Mouse (Mus musculus) forebrain, embryonic 12.5 days (tissue): ENCODE results near the gene Nek2. TPM values are rescaled to one million over a fixed set of nuclear protein-coding genes. Genes with fewer than 3 reads are reported as not detected.

ENCODE experiments used
- ATAC-seq: fragments of 200-750 bp; cut with Nextera tagmentation; 2 replicates; pipeline ENCODE4 v1.8.0; 2017; ENCODE audit warnings: moderate TSS enrichment; ENCODE audit not compliant: low FRiP score
- H3K27ac ChIP-seq: fragments of 300-500 bp; sonication (generic); 2 replicates; pipeline ENCODE4 v1.5.1; 2016; ENCODE audit warnings: mild to moderate bottlenecking
- H3K27me3 ChIP-seq: fragments of 300-500 bp; sonication (generic); 2 replicates; pipeline ENCODE4 v1.6.1; 2016; ENCODE audit warnings: mild to moderate bottlenecking
- H3K36me3 ChIP-seq: fragments of 300-500 bp; sonication (generic); replicated peaks from 2 replicates; pipeline ENCODE4 v1.6.1; 2016; ENCODE audit warnings: mild to moderate bottlenecking
- H3K4me1 ChIP-seq: fragments of 300-500 bp; sonication (generic); 2 replicates; pipeline ENCODE4 v1.6.1; 2016
- H3K4me2 ChIP-seq: fragments of 300-500 bp; sonication (generic); 2 replicates; pipeline ENCODE4 v1.6.1; 2016; ENCODE audit warnings: mild to moderate bottlenecking, moderate library complexity
- H3K4me3 ChIP-seq: fragments of 300-500 bp; sonication (generic); replicated peaks from 2 replicates; pipeline ENCODE4 v1.5.1; 2016; ENCODE audit warnings: mild to moderate bottlenecking
- H3K9ac ChIP-seq: fragments of 300-500 bp; sonication (generic); 2 replicates; pipeline ENCODE4 v1.6.1; 2016; ENCODE audit warnings: mild to moderate bottlenecking
- H3K9me3 ChIP-seq: fragments of 300-500 bp; sonication (generic); 2 replicates; pipeline ENCODE4 v1.6.1; 2016
- WGBS: fragments of 180-500 bp; shearing (Covaris S2); methylation state at CpG from one replicate; pipeline ENCODE4 v1.1.7; 2016; 5-methylcytosine and 5-hydroxymethylcytosine counted together
- polyA plus RNA-seq: library from polyadenylated mRNA; unstranded; fragments of >200 nt; fragmentation: Nextera tagmentation; extraction: Ambion mirVana; gene quantifications from 2 replicates; pipeline ENCODE4 v1.2.1, GENCODE M21; 2016

Gene Nek2
- polyA plus RNA-seq, 1 experiment from 2014 or later = 56.1 TPM

DNA sequence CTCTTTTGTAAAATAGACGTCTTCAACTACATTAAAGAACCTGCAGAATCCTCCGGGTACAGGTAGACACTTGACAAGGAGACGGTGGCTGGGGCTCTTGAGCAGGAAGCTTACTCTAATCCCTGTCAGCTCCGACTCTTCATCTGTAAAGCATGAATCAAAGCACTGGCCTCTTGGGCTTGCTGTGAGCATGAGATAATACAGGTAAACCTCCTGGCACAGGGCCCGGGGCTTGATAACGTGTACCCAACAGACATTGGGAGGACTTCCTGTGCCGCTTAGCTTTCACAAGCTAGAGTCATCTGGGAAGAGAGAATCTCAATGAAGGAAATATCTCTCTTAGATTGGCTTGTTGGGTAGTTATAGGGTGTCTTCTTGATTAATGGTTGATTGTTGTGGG is 53.8 kb downstream of the Nek2 start:
- Histone ChIP-seq H3K9me3 (no peaks in the 10 kb centered on the region), H3K27ac (no peak overlapping the region), H3K36me3 (no peaks in the 10 kb centered on the region), H3K4me2 (no peak overlapping the region), H3K27me3 (0 out of 2 replicates have a peak, but pooled peaks cover 3% of the 10 kb centered on the region), H3K9ac (no peak overlapping the region), H3K4me3 (no peak overlapping the region), H3K4me1 (peaks cover 8% of the 10 kb centered on the region)
- WGBS = 92% methylated on average over 7 of the region's 7 CpGs
- ATAC-seq = no peak

DNA sequence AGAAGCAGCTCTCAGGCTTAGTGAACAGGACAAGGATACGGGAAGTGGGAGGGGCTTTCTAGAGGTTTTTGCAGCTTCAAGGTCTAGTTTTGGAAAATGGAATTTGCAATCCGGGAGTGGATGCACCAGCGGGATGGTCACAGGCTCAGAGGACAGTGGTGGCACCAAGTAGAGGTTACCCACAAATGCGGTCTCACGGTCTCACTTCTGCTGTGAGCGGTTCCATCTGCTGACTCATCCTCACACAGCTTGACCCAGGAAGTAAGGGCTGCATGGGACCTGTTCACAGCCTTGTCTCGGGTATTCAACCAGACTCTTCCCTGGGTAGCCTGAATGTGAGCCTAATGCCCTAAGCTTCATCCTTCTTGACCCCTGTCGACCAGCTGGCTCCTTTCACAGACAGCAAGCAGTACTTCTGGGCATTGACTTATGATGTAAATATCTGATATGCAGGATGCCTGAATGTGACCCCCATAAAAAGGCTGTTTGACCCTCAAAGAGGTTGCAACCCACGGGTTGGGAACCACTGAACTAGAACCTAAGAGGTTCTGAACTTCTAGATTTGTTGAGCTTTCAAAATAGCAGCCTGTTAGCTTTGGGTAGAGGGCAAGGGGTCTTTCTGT is 54.5 kb downstream of the Nek2 start:
- Histone ChIP-seq H3K4me3 (no peak overlapping the region), H3K4me1 (peaks cover 8% of the 10 kb centered on the region), H3K27me3 (0 out of 2 replicates have a peak, but pooled peaks cover 3% of the 10 kb centered on the region), H3K4me2 (no peak overlapping the region), H3K36me3 (no peaks in the 10 kb centered on the region), H3K27ac (no peak overlapping the region), H3K9me3 (no peaks in the 10 kb centered on the region), H3K9ac (no peak overlapping the region)
- no peak for ATAC-seq
- WGBS = 83% methylated on average over 9 of the region's 9 CpGs

DNA sequence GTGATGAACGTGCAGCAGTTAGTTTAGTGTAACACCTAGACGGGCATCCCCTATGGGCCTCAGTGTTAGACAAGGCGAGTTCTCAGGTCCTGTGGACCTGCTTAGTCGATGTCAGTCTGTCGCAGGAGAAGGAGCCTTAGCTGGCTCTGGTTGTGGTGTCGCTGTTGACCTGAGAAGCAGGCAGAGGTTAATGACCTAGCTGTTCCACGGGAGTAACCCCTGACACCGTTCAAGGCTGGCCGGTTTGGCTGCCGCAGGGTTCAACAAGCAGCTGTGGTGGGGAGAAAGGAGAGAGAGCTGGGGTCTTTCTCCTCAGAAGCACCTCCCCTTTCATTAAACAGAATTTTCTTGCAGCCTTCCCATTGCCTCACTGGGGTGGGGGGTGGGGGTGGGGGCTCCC is 56.4 kb downstream of the Nek2 start:
- Histone ChIP-seq H3K4me2 (no peak overlapping the region), H3K9ac (no peak overlapping the region), H3K36me3 (no peaks in the 10 kb centered on the region), H3K4me3 (no peak overlapping the region), H3K4me1 (peaks cover 8% of the 10 kb centered on the region), H3K27me3 (0 out of 2 replicates have a peak, but pooled peaks cover 3% of the 10 kb centered on the region), H3K9me3 (no peaks in the 10 kb centered on the region), H3K27ac (no peak overlapping the region)
- ATAC-seq = no peak
- WGBS = 79% methylated on average over 10 of the region's 10 CpGs

DNA sequence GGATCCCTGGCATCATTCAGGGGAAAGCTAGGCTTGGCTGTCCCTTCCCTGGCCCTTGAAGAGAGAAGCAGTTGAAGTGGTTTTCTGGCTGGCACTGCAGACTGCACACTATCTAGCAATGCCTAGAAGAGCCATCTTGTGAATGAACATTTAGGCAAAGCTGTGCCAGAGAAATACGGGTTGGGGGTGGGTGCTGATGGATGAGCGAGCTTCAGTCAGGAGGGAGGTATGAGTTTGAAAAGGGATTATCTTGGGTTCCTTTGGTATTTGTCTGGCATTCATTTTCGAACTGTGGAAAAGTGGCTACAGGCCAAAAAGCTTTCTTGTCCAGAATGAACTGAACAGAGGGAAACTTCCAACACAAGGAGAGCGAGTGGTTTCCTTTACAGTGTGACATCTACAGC is 57.3 kb downstream of the Nek2 start:
- Histone ChIP-seq H3K4me2 (no peak overlapping the region), H3K9ac (no peak overlapping the region), H3K9me3 (no peaks in the 10 kb centered on the region), H3K36me3 (no peaks in the 10 kb centered on the region), H3K27ac (no peak overlapping the region), H3K4me1 (peaks cover 8% of the 10 kb centered on the region), H3K4me3 (no peak overlapping the region), H3K27me3 (0 out of 2 replicates have a peak, but pooled peaks cover 3% of the 10 kb centered on the region)
- ATAC-seq = no peak
- WGBS = 47% methylated on average over 4 of the region's 4 CpGs

DNA sequence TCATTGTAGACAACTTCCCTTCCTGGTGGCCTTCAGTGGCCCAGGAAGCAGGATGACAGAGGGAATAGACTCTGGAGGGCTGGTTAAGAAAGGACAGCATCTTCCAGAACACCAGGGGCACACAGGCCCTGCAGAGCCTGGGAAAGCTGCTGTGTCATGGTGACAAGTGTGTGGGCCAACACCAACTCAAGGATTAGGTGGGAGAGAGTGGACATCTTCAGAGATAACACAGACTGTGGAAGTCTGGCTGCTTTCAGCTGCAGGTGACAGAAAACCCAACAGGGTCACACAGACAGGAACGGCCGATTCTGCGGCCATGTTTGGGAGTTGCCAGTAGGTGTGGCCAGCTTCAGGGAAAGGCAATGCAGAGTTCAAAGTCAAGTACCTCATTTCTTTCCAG is 59.0 kb downstream of the Nek2 start:
- Histone ChIP-seq H3K4me2 (no peak overlapping the region), H3K9me3 (no peaks in the 10 kb centered on the region), H3K4me3 (no peak overlapping the region), H3K36me3 (no peaks in the 10 kb centered on the region), H3K27ac (no peak overlapping the region), H3K9ac (no peak overlapping the region), H3K4me1 (peaks cover 8% of the 10 kb centered on the region), H3K27me3 (0 out of 2 replicates have a peak, but pooled peaks cover 3% of the 10 kb centered on the region)
- 92% methylated on average over 3 of the region's 3 CpGs for WGBS
- no peak for ATAC-seq

DNA sequence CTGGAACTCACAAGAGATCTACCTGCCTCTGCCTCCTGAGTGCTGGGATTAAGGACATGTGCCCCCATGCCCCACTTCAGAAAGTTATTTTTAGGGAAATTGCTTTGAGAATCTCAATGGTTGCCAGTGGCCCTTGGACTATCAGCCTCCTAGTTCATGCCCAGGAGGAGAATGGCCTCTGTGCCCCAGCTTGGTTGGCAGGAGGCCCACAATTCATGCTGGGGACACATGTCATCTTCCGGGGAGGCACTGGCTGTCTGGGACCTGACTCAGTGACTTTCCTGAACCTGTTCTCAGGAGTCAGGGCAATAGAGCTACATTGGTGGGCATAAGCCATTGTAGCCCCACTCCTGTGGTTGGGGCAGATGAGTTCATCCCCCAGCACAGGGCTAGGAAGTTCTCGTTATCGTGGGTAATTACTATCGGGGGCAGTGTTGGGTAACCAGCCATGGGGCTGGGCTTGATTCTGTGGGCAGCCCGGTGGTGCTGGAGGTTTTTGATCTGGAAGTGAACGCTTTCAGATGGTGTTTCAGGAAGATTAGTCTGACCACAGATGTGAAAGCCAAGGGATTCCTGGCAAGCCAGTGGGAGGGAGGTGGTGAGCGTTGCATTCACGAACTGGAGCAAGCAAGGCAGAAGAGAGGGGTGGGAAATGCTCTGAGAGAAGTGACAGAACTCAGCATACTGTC is 59.8 kb downstream of the Nek2 start:
- Histone ChIP-seq H3K27ac (no peak overlapping the region), H3K9me3 (no peaks in the 10 kb centered on the region), H3K9ac (no peak overlapping the region), H3K4me2 (no peak overlapping the region), H3K36me3 (no peaks in the 10 kb centered on the region), H3K4me3 (no peak overlapping the region), H3K4me1 (peaks cover 8% of the 10 kb centered on the region), H3K27me3 (0 out of 2 replicates have a peak, but pooled peaks cover 3% of the 10 kb centered on the region)
- ATAC-seq = no peak
- 73% methylated on average over 8 of the region's 8 CpGs for WGBS

DNA sequence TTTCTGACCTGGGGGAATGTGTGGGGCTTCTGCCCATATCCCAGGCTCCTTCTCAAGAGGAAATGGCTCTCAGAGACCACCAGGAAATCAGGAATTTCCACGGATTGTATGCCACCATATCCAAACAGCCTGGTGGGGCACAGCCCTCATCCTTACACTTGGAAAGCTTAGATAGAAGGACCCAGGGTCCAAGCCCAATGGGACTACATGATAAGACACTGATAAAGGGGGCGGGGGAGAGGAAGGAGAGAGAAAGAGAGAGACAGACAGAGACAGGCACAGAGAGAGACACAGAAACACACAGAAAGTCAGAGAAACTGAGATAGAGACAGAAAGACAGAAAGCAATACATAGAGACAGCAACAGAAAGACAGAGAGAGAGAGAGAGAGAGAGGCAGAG is 60.4 kb downstream of the Nek2 start:
- H3K4me3 ChIP-seq = no peak overlapping the region
- H3K9me3 ChIP-seq = no peaks in the 10 kb centered on the region
- H3K9ac ChIP-seq = no peak overlapping the region
- 58% methylated on average over 2 of the region's 2 CpGs for WGBS
- no peak overlapping the region for H3K4me2 ChIP-seq
- ATAC-seq = no peak
- peaks cover 8% of the 10 kb centered on the region for H3K4me1 ChIP-seq
- H3K36me3 ChIP-seq = no peaks in the 10 kb centered on the region
- no peak overlapping the region for H3K27ac ChIP-seq
- H3K27me3 ChIP-seq = 0 out of 2 replicates have a peak, but pooled peaks cover 3% of the 10 kb centered on the region

Other genes with a start within 250 kb of the Nek2 start
- gene Dtl, start 245.9 kb upstream of the Nek2 start, polyA plus RNA-seq = 74.5 and 77.3 TPM in 2 replicates
- gene Ints7, start 245.8 kb upstream of the Nek2 start, polyA plus RNA-seq = 77.4 and 78.7 TPM in 2 replicates
- gene Lpgat1, start 103.6 kb upstream of the Nek2 start, polyA plus RNA-seq = 31.8 and 35.8 TPM in 2 replicates
- gene Slc30a1, start 85.3 kb downstream of the Nek2 start, polyA plus RNA-seq = 2.4 and 4.2 TPM in 2 replicates
- gene Rd3, start 155.9 kb downstream of the Nek2 start, polyA plus RNA-seq = 2.2 and 2.3 TPM in 2 replicates